Comparison of ENCODE assay signal across 9 mouse cellular contexts in genomic region chrX:142778638-142779037, GRCm38 (mm10).
DNase-seq lines count a peak whose midpoint lies in the region; ATAC-seq and TF ChIP-seq lines count a peak whose summit lies in the region.
"Had no signal": no experiment of that assay in that cellular context is flagged by ENCODE, and none has a peak within 500 bp of the region (broad histone marks: within the 10 kb centered on the region; RNA-seq: fewer than 3 reads in every experiment).

No protein-coding gene starts in this region.

- no peaks in the 10 kb centered on the region for H3K9me3 ChIP-seq in heart, embryonic 13.5 days
- H3K9me3 ChIP-seq in liver, embryonic 15.5 days (replicated peaks): no peaks in the 10 kb centered on the region
- H3K9me3 ChIP-seq in stomach, postnatal 0 days (ENCODE audit: control insufficient read depth, low read length): no peaks in the 10 kb centered on the region

- H3K4me1 ChIP-seq in lung, adult 2 months (ENCODE audit: control insufficient read depth, insufficient read depth, low read length): peaks cover 4% of the 10 kb centered on the region
- peaks cover 33% of the 10 kb centered on the region for H3K4me1 ChIP-seq in heart, embryonic 13.5 days
- peaks cover 14% of the 10 kb centered on the region for H3K4me1 ChIP-seq in liver, embryonic 15.5 days (replicated peaks)
- no peaks in the 10 kb centered on the region for H3K4me1 ChIP-seq in stomach, postnatal 0 days (replicated peaks; ENCODE audit: control insufficient read depth, insufficient read depth)

- TF ChIP-seq POLR2A in lung, adult 2 months (IDR thresholded peaks at IDR 0.05; ENCODE audit: borderline replicate concordance, extremely low read depth, low read depth, low read length): no peak

- no peak overlapping the region for H3K9ac ChIP-seq in heart, embryonic 13.5 days
- no peak overlapping the region for H3K9ac ChIP-seq in liver, embryonic 15.5 days
- no peak overlapping the region for H3K9ac ChIP-seq in stomach, postnatal 0 days (ENCODE audit: low read length)

- TF ChIP-seq CTCF in lung, adult 2 months (IDR thresholded peaks at IDR 0.05; ENCODE audit: insufficient read depth, low read length): no peak
- TF ChIP-seq CTCF in stomach, postnatal 0 days (IDR thresholded peaks at IDR 0.05; ENCODE audit: low read depth): no peak

- no peak overlapping the region for H3K4me3 ChIP-seq in lung, adult 2 months (replicated peaks; ENCODE audit: extremely low read depth, low read depth, low read length)
- no peak overlapping the region for H3K4me3 ChIP-seq in heart, embryonic 13.5 days
- H3K4me3 ChIP-seq in liver, embryonic 15.5 days (replicated peaks): no peak overlapping the region
- no peak overlapping the region for H3K4me3 ChIP-seq in stomach, postnatal 0 days (ENCODE audit: low read depth, low read length)

- H3K4me2 ChIP-seq in heart, embryonic 13.5 days: peak overlapping the region; percentile 38
- H3K4me2 ChIP-seq in liver, embryonic 15.5 days: peak overlapping the region; percentile 29; the same call in 1 of the 2 replicates
- no peak overlapping the region for H3K4me2 ChIP-seq in stomach, postnatal 0 days (replicated peaks; ENCODE audit: low read depth)

- 50% methylated on average over 6 of the region's 6 CpGs for WGBS in lung, adult 2 months
- WGBS in heart, embryonic 13.5 days: 27% methylated on average over 6 of the region's 6 CpGs
- WGBS in liver, embryonic 15.5 days (ENCODE audit: insufficient replicate concordance): 19% methylated on average over 6 of the region's 6 CpGs
- WGBS in stomach, postnatal 0 days: 55% methylated on average over 6 of the region's 6 CpGs

- H3K36me3 ChIP-seq in heart, embryonic 13.5 days: peaks cover 28% of the 10 kb centered on the region
- H3K36me3 ChIP-seq in liver, embryonic 15.5 days (replicated peaks): no peaks in the 10 kb centered on the region
- H3K36me3 ChIP-seq in stomach, postnatal 0 days (ENCODE audit: control insufficient read depth, insufficient read depth, low read length): no peaks in the 10 kb centered on the region

- peak; percentile 81; the same call in 1 of the 2 replicates for ATAC-seq in heart, embryonic 13.5 days (ENCODE audit: extremely low read depth, insufficient number of reproducible peaks, low FRiP score, low TSS enrichment)
- peak; percentile 96 for ATAC-seq in liver, embryonic 15.5 days (ENCODE audit: insufficient read depth)
- peak; percentile 93 for ATAC-seq in stomach, postnatal 0 days (ENCODE audit: low FRiP score, low TSS enrichment)
- ATAC-seq in inflammation-experienced regulatory T-cells, adult 6 months: no peak

- no peak for TF ChIP-seq EP300 in stomach, postnatal 0 days (optimal IDR thresholded peaks at IDR 0.05)

- H3K27ac ChIP-seq in heart, embryonic 13.5 days (replicated peaks): peak overlapping the region; percentile 88
- H3K27ac ChIP-seq in liver, embryonic 15.5 days (replicated peaks): peak overlapping the region; percentile 41
- H3K27ac ChIP-seq in stomach, postnatal 0 days (replicated peaks): no peak overlapping the region

- peak; percentile 12 to 35 for DNase-seq in lung, adult 18-20 months
- no peak for DNase-seq in lung, adult 2 months
- peak; percentile 40 for DNase-seq in stomach, postnatal 0 days (ENCODE audit: low spot score)
- DNase-seq in thymus, postnatal 36 days: no peak
- DNase-seq in cerebellum, postnatal 36 days: no peak
- DNase-seq: right cerebral cortex, postnatal 25 days had no signal

- H3K27me3 ChIP-seq in heart, embryonic 13.5 days (replicated peaks): no peaks in the 10 kb centered on the region
- H3K27me3 ChIP-seq in liver, embryonic 15.5 days: no peaks in the 10 kb centered on the region
- H3K27me3 ChIP-seq in stomach, postnatal 0 days (ENCODE audit: control insufficient read depth, insufficient read depth, low read length): no peaks in the 10 kb centered on the region

Comparison
In these comparisons a context has a peak if more than half of its experiments do, and no peak if none do; other contexts are left out.
1. DNase-seq: peak in lung, adult 18-20 months (2 of 2) and stomach, postnatal 0 days (single experiment); none in lung, adult 2 months (single experiment), thymus, postnatal 36 days (0 of 2) and cerebellum, postnatal 36 days (0 of 2).